Mouse (Mus musculus): ENCODE data around the gene Rfx4. TPM values are rescaled to one million over a fixed set of nuclear protein-coding genes. Genes with fewer than 3 reads are reported as not detected.

Rfx4 gene
- polyA plus RNA-seq, 1 experiment = 27.9 TPM

DNA sequence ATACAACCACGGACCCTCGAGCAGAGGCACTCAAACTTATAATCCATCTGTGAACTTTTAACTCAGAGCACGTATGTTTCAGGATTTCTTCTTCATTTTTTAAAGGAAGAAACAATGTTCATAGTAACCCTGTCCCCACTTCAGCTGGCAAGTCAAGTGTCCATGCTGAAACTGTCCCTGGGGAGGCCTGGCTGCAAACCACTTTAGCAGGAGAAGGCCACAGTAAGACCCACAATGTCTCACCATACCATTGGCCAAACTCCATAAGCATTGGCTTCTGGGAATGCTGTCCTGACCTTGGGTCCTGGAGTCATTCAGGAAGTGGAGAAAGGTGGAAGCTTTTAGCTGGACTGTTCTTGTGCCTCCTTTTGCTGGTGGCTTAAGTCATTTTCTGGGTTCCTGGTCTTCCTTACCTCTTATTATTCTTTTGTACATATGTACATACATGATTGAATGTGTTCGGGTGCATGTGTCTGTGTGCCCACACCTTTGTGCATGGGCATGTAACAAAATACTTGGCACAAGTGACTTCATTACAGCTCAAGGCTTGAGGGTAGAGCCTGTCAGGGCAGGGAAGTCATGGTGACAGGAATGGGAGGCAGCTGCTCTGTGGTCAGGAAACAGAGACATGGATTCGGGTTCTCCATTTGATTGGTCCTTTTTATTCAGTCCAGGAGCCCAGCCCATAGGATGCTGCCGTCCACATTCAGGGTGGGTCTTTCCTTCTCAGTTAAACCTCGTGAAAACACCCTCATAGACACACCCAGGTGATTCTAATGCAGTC, 61.4 kb downstream of the Rfx4 start:
- no peak for TF ChIP-seq POLR2A (IDR thresholded peaks at IDR 0.05; ENCODE audit: borderline replicate concordance, extremely low read depth, insufficient read depth, insufficient read length, poor library complexity, severe bottlenecking)
- no peak for TF ChIP-seq CTCF (IDR thresholded peaks at IDR 0.05; ENCODE audit: borderline replicate concordance, extremely low read depth, insufficient read depth, insufficient read length)
- no peak for DNase-seq (ENCODE audit: low read depth)

- peak; percentile 44 for DNase-seq (ENCODE audit: low read depth)
Measured at GRCm38 (mm10) chr10:84819669-84820068, 63.8 kb downstream of the Rfx4 start.

DNA sequence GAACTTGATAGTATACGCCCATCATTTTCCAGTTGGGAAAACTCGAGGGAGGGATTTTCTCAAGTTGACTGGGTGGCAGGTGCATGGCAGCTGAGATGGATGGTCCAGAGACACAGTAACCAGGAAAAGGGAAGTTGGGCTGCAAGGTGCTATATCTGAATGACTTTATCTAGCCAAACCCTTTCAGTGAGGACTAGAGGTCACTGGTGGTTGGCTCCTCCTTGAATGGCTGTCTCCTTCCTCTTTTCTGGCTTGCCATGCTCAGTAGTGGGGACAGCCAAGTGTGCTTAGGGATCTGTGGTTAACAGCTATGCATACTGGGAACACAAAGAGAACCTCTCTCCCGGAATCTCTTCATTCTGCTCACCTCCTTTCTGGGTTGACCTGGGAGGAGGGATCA, 64.4 kb downstream of the Rfx4 start:
- DNase-seq (ENCODE audit: low read depth) = no peak
- TF ChIP-seq CTCF (IDR thresholded peaks at IDR 0.05; ENCODE audit: borderline replicate concordance, extremely low read depth, insufficient read depth, insufficient read length) (no peak), POLR2A (IDR thresholded peaks at IDR 0.05; ENCODE audit: borderline replicate concordance, extremely low read depth, insufficient read depth, insufficient read length, poor library complexity, severe bottlenecking) (no peak)

More at GRCm38 (mm10) chr10:84819669-84820068, 63.8 kb downstream of the Rfx4 start:
- TF ChIP-seq POLR2A (IDR thresholded peaks at IDR 0.05; ENCODE audit: borderline replicate concordance, extremely low read depth, insufficient read depth, insufficient read length, poor library complexity, severe bottlenecking) = no peak
- TF ChIP-seq CTCF (IDR thresholded peaks at IDR 0.05; ENCODE audit: borderline replicate concordance, extremely low read depth, insufficient read depth, insufficient read length) = no peak

DNA sequence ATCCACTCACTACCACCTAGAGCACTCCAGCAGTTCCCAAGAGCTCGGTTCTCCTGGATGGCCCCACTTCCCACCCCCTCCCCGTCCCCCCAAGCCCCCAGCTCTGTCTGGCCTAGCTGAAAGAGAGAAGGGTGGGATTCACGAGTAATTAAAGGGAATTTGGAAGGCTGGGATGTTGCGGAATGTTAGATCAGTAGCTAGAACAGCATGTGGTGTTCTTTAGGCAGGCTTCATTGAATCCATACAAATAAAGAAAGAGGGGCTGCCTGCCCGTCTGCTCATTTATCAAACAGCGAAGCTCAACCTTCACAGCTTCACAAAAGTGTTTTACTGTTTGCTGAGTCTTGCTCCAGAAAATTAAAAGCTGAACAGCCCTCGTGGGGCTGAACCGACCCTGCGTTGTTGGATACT, 66.9 kb downstream of the Rfx4 start:
- DNase-seq (ENCODE audit: low read depth) = peak; percentile 91
- TF ChIP-seq CTCF (IDR thresholded peaks at IDR 0.05; ENCODE audit: borderline replicate concordance, extremely low read depth, insufficient read depth, insufficient read length) (no peak), POLR2A (IDR thresholded peaks at IDR 0.05; ENCODE audit: borderline replicate concordance, extremely low read depth, insufficient read depth, insufficient read length, poor library complexity, severe bottlenecking) (no peak)

- TF ChIP-seq POLR2A (IDR thresholded peaks at IDR 0.05; ENCODE audit: borderline replicate concordance, extremely low read depth, insufficient read depth, insufficient read length, poor library complexity, severe bottlenecking) = no peak
- TF ChIP-seq CTCF (IDR thresholded peaks at IDR 0.05; ENCODE audit: borderline replicate concordance, extremely low read depth, insufficient read depth, insufficient read length) = no peak
- no peak for DNase-seq (ENCODE audit: low read depth)
Measured at GRCm38 (mm10) chr10:84823621-84824020, 67.8 kb downstream of the Rfx4 start.

DNA sequence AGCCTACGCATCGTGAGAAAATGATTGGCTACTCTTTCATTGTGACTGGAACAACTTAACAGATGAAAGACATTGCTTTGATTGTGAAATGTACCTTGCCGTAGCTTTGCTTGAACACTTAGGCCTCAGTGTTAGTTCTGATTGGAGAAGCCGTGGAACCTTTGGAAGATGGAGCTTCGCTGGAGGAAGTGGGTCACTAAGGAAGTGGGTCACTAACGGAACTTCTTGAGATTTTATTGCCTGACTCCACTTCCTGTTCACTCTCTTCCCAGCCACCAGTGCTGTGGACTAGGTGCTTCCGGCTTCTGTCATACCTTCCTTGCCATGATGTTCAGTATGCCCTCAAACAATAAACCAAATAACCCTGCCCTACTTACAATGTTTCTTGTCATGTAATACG, 73.1 kb downstream of the Rfx4 start:
- no peak for DNase-seq (ENCODE audit: low read depth)
- TF ChIP-seq CTCF (IDR thresholded peaks at IDR 0.05; ENCODE audit: borderline replicate concordance, extremely low read depth, insufficient read depth, insufficient read length) = no peak
- no peak for TF ChIP-seq POLR2A (IDR thresholded peaks at IDR 0.05; ENCODE audit: borderline replicate concordance, extremely low read depth, insufficient read depth, insufficient read length, poor library complexity, severe bottlenecking)

GRCm38 (mm10) chr10:84835596-84835995, 79.7 kb downstream of the Rfx4 start:
- no peak for TF ChIP-seq POLR2A (IDR thresholded peaks at IDR 0.05; ENCODE audit: borderline replicate concordance, extremely low read depth, insufficient read depth, insufficient read length, poor library complexity, severe bottlenecking)
- no peak for TF ChIP-seq CTCF (IDR thresholded peaks at IDR 0.05; ENCODE audit: borderline replicate concordance, extremely low read depth, insufficient read depth, insufficient read length)
- DNase-seq (ENCODE audit: low read depth) = no peak

DNA sequence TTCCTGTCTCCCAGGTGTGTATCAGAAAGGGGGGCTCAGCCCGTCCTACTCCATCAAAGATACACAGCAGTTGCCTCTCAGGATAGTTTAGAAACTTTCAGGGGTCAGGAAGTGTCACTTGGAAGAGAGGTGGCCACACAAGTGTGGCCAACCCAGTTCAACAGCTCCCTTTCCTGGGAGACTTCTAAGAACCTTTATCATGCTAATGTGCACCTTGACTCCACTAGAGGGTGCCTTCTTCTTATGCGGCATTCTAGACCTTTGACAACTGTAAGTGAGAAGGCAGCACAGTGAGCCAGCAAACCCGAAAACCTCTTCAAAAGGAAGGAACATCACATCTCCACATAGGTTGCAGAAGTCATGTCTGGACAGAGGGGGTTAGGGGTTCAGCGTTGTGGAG, 80.2 kb downstream of the Rfx4 start:
- peak; percentile 57 for DNase-seq (ENCODE audit: low read depth)
- peak; percentile 28; the same call in 1 of the 2 replicates for TF ChIP-seq CTCF (IDR thresholded peaks at IDR 0.05; ENCODE audit: borderline replicate concordance, extremely low read depth, insufficient read depth, insufficient read length)
- TF ChIP-seq POLR2A (IDR thresholded peaks at IDR 0.05; ENCODE audit: borderline replicate concordance, extremely low read depth, insufficient read depth, insufficient read length, poor library complexity, severe bottlenecking) = no peak

DNA sequence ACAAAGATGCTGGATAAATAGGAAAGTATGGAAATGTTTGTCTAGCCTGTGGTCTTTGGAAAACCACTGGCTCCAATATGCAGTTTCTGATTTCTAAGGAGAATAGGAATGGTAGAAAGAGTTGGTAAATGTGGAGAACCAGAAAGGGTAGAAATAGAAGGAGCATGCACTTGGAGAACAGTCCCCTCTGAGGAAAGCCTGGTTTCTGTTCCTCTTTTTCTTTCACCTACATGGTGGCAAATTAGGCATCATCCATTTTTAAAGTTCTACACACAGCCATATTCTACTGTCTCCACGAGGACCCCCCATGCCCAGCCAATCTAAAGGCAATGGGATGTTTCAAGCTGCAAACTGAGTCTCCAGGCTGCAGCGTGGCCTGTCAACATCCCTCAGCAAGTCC, 81.5 kb downstream of the Rfx4 start:
- DNase-seq (ENCODE audit: low read depth) = no peak
- TF ChIP-seq POLR2A (IDR thresholded peaks at IDR 0.05; ENCODE audit: borderline replicate concordance, extremely low read depth, insufficient read depth, insufficient read length, poor library complexity, severe bottlenecking) = no peak
- no peak for TF ChIP-seq CTCF (IDR thresholded peaks at IDR 0.05; ENCODE audit: borderline replicate concordance, extremely low read depth, insufficient read depth, insufficient read length)

GRCm38 (mm10) chr10:84838850-84839473, 83.1 kb downstream of the Rfx4 start:
- no peak for TF ChIP-seq POLR2A (IDR thresholded peaks at IDR 0.05; ENCODE audit: borderline replicate concordance, extremely low read depth, insufficient read depth, insufficient read length, poor library complexity, severe bottlenecking)
- TF ChIP-seq CTCF (IDR thresholded peaks at IDR 0.05; ENCODE audit: borderline replicate concordance, extremely low read depth, insufficient read depth, insufficient read length) = no peak
- DNase-seq (ENCODE audit: low read depth) = no peak

DNA sequence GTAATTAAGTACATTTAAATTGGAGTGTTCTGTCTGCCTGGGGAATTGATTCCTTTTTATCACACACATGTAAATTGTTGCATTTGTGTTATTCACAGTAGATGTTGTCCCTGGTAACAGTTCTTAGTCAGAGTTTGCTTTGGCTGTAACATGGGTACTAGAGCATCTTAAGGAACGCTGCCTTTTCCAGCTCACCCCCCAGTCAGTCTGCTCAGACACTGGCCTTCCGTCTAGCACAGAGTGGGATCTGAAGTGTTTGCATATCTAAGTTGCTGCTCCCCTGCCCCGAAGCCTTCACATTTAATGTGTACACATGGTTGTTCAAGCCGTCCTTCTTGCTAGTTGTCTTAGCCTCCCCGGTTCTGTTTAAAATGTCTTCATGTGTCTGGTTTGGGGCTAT, 90.8 kb downstream of the Rfx4 start:
- no peak for DNase-seq (ENCODE audit: low read depth)
- TF ChIP-seq CTCF (IDR thresholded peaks at IDR 0.05; ENCODE audit: borderline replicate concordance, extremely low read depth, insufficient read depth, insufficient read length) (no peak), POLR2A (IDR thresholded peaks at IDR 0.05; ENCODE audit: borderline replicate concordance, extremely low read depth, insufficient read depth, insufficient read length, poor library complexity, severe bottlenecking) (no peak)
